Mouse (Mus musculus) hematopoietic stem cell, adult 5-6 weeks (primary cell): ENCODE measurements around the gene Phex. TPM values are rescaled to one million over a fixed set of nuclear protein-coding genes. Genes with fewer than 3 reads are reported as not detected.

Experiments
- ATAC-seq, 2 experiments: fragments of 125-278 bp in 1 of 2; replicated peaks in 1 of 2; 2 replicates each; pipeline ENCODE4 v1.8.0; 2016 to 2017; ENCODE audit warnings: inconsistent platforms in 2 of 2, mild to moderate bottlenecking in 2 of 2, moderate number of reproducible peaks in 2 of 2, low read depth in 1 of 2, moderate TSS enrichment in 1 of 2; ENCODE audit not compliant: low FRiP score in 2 of 2, poor library complexity in 2 of 2, severe bottlenecking in 2 of 2, insufficient read depth in 1 of 2, low TSS enrichment in 1 of 2
- total RNA-seq: library from RNA; stranded (forward); fragments of 172-1452, 232-1000 nt; gene quantifications from 2 replicates; pipeline ENCODE4 v1.2.3, GENCODE M21; 2017

Phex gene
- total RNA-seq: 0.15 TPM in 1 of 2 replicates, not detected in the other

DNA sequence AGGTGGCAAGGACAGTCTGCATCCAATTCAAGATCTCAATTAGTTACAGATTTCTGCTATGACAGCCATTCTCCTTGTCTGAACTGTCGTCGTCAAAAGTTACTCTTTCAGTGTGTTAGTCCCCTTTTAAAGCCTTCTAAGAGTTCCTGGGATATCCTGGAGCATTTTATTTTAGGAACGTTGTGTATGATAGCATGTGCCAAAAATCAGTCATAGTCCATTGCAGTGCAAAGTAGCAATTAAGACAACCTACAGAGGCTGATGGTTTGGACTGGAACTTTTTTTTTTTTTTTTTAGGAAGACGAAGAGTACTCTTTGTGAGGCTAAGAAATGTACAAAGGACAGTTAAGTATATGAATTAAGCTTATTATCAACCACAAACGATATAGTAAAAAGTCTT lies at the start of gene Phex:
Gene Phex (minus strand): TSS at position 101 of the 400 bp plus-strand sequence.
- no peak for ATAC-seq

DNA sequence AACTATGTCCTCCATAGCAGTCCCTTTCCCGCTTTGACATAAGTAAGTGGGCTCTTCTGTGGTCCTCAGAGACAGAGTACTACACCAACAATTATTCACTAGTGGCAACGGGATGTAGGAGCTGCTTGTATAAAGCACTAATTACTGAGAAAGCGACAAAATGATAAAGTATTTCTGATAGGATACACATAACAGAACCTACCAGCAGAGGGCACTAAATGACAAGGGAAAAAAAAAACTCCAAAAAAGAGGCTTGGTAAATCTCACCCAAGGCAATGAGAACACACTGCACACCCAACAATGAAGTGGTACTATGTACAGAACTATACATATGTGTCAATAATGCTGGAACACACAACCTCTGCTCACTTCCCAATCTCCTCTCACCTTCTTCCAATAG lies 47.6 kb upstream of the Phex start:
- ATAC-seq: peak in 1 of 2 experiments; percentile 42; a peak in 1 of 4 replicates

DNA sequence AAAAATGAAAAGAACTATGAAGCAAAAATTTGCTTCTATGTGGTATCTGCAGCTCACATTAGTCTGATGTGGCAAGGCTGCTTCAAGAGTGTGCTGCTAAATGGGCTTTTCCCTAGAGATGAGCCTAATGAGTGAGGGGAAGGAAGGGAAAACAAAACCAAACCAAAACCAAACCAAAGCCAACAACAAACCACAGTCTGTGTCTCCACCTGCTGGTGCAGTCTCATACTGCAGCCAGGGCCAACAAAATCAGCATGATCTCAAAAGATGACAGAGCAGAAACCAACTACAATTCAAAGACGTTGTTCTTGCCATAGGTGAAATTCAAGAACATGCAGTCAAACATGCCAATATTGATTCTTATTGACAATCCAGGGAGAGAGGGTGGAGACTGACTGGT lies 39.3 kb upstream of the Phex start:
- peak; percentile 65 to 69; a peak in 3 of 4 replicates for ATAC-seq

DNA sequence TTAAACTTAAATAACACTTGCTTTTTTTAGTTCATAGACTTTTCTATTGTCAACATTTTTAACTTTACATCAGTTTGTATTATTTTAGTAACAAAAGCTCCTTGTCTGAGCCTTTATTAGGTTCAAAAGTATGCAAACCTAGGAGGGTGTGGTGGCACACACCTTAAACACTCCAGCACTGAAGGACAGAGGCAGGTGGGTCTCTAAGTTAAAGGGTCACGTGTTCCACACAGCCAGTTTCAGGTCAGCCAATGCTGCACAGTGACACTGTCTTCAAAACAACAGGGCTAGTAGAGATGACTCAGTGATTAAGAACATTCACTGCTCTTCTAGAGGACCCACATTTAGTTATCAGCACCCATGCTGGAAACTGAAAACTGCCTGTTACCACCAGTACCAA lies 33.9 kb upstream of the Phex start:
- ATAC-seq: no peak

DNA sequence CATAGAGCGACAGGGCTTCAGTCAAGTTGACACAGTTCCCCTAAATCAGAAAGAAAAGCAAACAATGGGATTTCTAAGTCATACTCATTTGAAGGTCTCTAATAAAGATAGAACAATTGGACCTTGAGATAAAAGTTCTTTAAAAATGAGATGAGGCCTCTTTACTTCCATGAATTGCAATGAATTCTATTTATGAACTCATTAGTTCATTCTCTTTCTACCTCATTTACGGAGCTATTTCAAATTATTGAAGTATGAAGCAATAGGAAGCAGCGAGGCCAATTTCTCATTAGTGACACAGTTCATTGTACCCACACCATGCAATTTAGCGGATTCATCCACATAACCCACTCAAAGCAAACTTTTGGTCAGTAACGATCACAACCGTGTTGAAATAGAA lies 32.3 kb upstream of the Phex start:
- ATAC-seq: no peak

DNA sequence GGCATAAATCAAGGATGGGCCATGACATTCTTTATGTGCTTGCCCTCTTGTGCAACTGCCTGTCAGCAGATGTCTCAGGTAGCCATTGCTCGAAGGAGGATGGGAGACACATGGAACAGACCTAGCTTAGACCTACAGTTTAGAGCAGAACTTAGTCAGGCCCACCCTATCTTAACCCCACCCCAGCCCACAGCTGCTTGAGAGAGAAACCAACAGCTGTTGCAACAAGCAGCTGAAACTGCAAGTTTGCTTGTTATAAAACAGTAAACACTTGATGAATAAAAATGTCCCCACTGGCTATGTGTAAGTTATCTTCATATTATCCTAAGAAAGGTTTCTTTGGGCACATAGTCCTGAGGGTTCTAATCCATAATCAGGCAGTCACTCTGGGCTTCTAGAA lies 19.7 kb upstream of the Phex start:
- no peak for ATAC-seq

DNA sequence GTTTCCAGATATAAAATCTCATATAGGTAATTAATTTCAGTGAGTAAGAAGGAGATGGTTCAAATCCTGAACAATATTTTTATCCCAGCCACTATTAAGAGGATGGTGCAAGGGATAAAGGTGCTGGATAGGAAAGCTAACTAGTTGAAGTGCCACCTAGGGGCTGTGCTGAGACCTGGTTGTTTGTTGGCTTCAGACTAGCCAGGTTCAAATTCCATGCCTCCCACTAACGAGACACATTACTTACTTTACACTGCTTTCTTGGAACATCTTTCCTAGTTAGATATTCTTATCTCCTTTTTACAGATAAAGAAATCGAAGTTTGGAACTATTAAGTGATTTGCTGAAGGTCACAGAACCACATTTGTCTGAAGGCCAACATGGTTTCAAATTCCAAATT lies 4.3 kb upstream of the Phex start:
- no peak for ATAC-seq

DNA sequence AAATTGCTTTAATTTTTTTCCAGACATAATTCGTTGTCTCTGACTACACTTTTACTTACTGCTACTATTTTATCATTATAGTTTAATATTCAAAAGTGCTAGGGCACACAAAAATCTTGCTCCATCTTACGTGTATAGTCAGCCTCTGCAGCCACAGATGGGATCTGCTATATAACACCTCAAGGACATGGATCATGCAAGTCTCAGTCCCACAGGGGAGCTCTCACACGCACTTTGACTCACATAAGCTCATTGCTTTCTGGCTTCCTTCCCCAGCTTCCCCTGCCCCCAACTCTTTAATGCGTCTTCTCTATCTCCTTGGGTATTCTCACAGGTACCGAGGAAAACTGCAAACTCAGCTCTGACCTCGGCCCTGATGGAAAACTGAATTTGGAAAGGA lies 10.2 kb downstream of the Phex start:
- ATAC-seq: no peak

DNA sequence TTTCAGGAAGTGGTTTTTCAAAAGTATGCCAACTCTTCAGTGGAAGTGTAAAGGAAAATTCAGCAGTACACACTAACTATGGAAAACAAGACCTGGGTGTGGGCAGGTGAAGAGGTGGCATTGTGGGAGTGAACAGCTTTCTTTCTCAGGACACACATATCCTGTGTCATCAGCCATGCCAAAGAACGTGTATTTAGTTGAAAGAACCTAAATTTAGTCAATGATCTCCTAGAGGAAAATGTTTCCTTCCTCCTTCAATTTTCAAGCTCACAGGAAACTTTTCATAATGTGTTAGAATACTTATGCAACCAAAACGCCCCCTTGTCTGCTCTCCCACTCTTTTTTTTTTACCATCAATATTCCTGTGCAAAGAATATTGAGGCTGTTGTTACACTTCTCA lies 23.9 kb downstream of the Phex start:
- no peak for ATAC-seq

DNA sequence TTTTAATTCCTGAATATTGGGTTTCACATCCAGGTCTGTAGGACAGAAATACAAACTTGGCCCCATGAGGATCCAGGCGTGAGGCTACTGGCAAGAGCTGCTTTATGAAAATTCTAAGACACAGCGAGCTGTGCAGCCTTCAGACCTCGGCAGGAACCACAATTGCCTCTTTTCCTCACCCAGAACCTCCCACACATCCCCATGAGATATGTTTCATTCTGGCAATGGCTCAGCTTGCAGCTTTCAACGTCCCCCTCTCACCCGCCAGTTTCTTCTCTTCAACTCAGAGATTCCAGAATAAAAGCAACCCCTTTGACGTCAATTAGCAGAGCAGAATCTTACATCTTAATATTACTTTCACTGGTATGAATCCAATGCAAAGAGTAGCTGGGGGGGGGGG lies 25.0 kb downstream of the Phex start:
- no peak for ATAC-seq

DNA sequence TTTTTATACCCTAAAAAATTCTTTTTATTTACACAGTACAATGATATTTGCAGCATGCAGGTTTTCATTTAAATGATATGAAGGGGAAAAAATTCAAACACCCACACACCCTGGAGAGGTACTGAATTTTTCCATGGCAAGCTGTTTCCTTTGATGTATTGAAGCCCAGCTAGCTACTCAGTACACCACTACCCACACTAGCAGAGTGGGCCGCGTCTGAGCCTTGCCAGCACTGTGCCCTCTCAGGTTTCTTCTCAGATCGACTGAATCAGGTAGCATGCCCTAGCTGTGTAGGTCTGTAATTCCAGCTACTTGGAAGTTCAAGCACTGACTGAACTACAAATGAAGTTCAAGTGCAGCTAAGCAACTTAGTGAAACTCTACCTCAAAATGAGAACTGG lies 26.7 kb downstream of the Phex start:
- ATAC-seq: no peak

DNA sequence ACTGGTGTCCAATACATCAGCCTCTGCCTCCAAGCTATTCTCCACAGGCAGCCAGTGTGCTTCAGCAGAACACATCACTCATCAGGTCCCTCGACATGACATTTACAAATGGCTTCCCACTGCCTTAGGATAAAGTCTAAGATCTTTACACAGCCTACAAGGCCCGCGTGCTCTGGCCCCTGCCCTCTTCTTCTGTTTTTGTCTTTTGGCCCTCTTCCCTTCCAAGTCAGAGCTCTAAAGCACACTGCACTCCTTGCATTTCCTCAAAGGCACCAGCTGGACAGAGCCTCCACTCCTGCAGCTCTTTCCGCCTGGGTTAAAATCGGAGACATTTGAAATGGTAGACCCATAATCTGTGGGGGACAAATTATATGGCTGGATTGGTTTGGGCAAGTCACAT lies 28.1 kb downstream of the Phex start:
- no peak for ATAC-seq

DNA sequence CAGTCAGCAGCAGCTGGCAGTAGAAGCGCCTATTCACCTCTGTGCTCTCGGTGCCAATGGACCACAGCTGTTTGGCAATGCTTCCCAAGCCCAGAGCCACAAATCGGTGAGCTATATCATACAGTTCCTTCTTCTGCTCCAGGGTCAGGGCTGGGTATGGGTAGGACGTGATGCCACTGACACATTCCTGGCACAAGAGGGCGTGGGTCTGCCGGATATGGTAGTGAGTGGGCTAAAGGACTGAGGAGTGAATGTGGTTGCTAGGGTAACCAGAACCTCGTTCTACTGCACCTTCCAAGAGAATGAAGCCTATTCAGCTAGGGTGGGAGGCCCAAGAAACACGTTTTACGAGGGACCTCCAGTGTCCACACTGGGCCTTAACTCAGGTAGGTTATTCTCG lies 36.3 kb downstream of the Phex start:
- no peak for ATAC-seq

DNA sequence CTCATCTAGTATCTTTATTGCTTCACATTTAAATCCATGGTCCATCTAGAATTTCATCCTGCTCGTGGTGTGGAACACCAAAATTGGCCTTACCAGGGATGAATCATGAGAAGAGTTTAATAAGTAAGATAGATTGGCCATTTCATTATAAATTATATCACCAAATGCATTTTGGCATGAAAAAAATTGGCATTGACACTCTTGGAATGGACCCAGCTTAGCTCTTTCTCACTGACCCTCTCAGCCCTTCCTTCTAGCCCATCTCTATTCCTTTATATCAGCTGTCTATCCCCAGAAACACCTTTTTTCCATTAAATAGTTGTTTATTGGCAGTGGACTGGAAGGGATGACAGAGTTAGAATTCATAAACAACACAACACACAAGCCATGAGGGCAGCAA lies 37.7 kb downstream of the Phex start:
- no peak for ATAC-seq

DNA sequence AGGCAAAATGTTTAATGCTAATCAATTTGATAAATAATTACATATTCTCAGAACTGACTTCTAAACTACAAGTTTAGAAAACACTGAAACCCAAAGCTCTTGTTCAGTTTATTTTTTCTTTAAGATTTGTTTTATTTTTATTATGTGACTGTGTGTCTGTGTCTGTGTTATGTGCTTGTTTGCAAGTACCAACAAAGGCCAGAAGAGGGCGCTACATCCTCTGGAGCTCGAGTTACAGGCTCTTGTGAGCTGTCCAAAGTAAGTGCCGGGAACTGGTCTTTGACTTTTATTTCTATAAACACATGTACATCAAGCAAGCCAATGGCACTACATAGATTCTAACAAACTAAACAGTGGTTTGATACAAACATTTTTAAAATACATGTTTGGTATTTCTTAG lies 41.2 kb downstream of the Phex start:
- no peak for ATAC-seq

DNA sequence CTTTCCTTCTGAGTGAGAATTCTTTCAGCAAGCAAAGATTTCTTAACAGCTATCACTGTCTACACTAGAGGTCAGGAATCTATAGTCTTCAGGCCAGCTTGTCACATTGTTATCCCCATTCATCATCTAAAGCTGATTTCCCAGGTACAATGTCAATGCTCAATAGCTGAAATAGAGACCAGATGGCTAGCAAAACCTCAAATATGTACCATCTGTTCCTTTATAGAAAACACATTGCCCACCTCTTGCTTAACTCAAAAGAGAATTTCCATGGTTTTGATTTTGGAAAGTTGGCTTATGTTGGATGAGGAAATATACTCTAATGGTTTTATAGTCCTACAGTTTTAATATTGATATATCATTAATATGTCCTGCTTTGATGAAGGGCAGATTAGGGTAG lies 45.9 kb downstream of the Phex start:
- ATAC-seq: no peak

DNA sequence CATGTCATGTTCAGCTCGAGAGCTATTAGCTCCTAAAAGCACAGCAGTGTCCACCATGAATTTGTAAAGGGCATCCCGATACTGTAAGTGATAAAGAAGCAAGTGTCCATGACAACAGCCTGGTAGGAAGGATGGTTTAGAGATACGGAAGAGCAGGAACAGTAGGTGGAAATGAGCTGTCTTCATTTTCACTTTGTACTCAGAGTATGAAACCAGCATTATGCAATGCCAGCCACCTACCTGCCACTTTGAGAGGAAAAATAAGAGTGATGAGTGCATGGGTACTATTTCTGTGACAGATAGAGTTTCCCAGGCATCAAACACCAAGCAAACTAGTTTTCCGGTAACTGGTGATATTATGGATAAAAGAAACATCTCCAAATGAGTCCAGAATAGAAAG lies 59.6 kb downstream of the Phex start:
- ATAC-seq: no peak

DNA sequence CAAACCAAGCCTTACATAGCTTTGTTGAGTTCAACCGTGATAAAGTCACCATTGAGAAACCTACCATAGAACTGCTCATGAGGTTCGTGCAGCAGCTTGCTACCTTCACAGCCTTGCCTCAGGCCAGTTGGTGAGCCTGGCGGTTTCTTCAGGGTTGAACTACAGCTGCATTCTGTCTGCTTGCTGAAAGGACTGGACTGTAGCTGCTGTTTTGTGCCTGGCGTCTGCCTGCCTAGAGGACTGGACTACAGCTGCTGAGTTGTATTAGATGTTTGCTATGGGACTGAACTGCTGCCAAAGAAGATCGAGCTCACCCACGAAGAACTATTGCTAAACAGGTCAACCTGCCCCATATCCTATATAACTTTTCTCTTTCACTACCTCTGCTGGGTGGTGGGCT lies 68.9 kb downstream of the Phex start:
- ATAC-seq: no peak

DNA sequence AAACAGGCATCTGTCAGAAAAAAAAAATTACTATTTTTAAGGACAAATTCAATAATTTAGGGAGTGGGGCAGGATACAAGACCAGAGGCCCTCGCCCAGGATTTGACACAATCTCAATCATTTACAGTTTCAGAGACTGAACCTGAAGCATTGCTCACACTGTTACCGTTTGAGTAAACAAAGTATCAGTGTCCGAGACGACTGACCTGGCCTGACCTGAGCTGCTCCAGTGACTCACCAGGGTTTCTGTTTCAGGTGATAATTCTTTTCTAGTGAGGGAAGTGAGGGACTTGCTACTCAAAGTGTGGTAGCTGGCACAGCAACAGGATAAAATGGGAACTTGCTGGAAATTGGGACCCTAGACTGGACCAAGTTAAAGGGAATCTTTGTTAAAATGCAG lies 80.4 kb downstream of the Phex start:
- no peak for ATAC-seq

DNA sequence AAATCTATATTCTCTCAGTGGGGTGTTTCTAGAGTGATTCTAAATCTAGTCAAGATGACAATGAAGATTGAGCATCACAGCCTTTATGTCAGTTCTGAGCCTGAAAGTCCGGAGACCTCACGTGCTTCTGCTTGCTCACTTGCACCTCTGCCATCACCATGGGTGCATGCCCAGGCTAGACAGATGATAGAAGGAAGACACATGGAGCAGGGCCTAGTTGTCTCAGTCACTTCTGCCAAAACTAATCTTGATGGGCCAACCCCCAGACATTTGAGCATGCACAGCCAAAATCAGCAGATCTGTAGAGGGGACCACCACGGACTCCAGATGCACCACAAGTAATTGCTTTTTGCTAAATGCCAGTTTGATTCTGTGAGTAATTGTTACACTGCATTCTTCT lies 85.3 kb downstream of the Phex start:
- ATAC-seq: no peak
